18 mouse cellular contexts compared by ENCODE assay signal in genomic region chr15:83781304-83781703, GRCm38 (mm10). TPM values are rescaled to one million over a fixed set of nuclear protein-coding genes. Genes with fewer than 3 reads are reported as not detected.
A peak's percentile ranks its signal among the peaks of the same experiment; 100 is the strongest.
DNase-seq lines count a peak whose midpoint lies in the region; ATAC-seq and TF ChIP-seq lines count a peak whose summit lies in the region.
"Had no signal": no experiment of that assay in that cellular context is flagged by ENCODE, and none has a peak within 500 bp of the region (broad histone marks: within the 10 kb centered on the region; RNA-seq: fewer than 3 reads in every experiment).

No protein-coding gene starts in this region.

- H3K4me2 ChIP-seq in hindbrain, embryonic 14.5 days (replicated peaks) = peak overlapping the region; percentile 95
- H3K4me2 ChIP-seq in hindbrain, embryonic 12.5 days (replicated peaks) = no peak overlapping the region
- peak overlapping the region; percentile 94 for H3K4me2 ChIP-seq in hindbrain, postnatal 0 days (ENCODE audit: low read depth, low read length)
- H3K4me2 ChIP-seq: liver, embryonic 12.5 days had no signal

- H3K9ac ChIP-seq in hindbrain, embryonic 14.5 days = no peak overlapping the region
- H3K9ac ChIP-seq in hindbrain, embryonic 12.5 days = no peak overlapping the region
- H3K9ac ChIP-seq in hindbrain, postnatal 0 days (replicated peaks; ENCODE audit: low read length) = no peak overlapping the region
- H3K9ac ChIP-seq: embryonic facial prominence, embryonic 15.5 days; heart, embryonic 12.5 days; liver, embryonic 12.5 days had no signal

- WGBS in hindbrain, embryonic 14.5 days = 69% methylated on average over 11 of the region's 11 CpGs
- 81% methylated on average over 11 of the region's 11 CpGs for WGBS in hindbrain, embryonic 12.5 days
- WGBS in hindbrain, postnatal 0 days = 61% methylated on average over 11 of the region's 11 CpGs

- H3K36me3 ChIP-seq in hindbrain, embryonic 14.5 days (replicated peaks; ENCODE audit: control insufficient read depth, insufficient read depth) = no peaks in the 10 kb centered on the region
- H3K36me3 ChIP-seq in hindbrain, embryonic 12.5 days = no peaks in the 10 kb centered on the region
- H3K36me3 ChIP-seq in hindbrain, postnatal 0 days (ENCODE audit: insufficient read depth, low read length) = no peaks in the 10 kb centered on the region
- H3K36me3 ChIP-seq: embryonic facial prominence, embryonic 15.5 days; heart, embryonic 12.5 days; liver, embryonic 12.5 days had no signal

- peaks cover 14% of the 10 kb centered on the region; the same call in 1 of the 2 replicates for H3K27me3 ChIP-seq in hindbrain, embryonic 14.5 days (ENCODE audit: control insufficient read depth, insufficient read depth, low read length)
- peaks cover 52% of the 10 kb centered on the region for H3K27me3 ChIP-seq in hindbrain, embryonic 12.5 days
- H3K27me3 ChIP-seq in hindbrain, postnatal 0 days (ENCODE audit: insufficient read depth, low read length) = no peaks in the 10 kb centered on the region; the same call in 1 of the 2 replicates

- ATAC-seq in hindbrain, embryonic 14.5 days (ENCODE audit: low FRiP score) = no peak
- ATAC-seq in hindbrain, embryonic 12.5 days (ENCODE audit: low FRiP score) = no peak
- ATAC-seq in hindbrain, postnatal 0 days = no peak
- ATAC-seq: liver, embryonic 12.5 days; lung, postnatal 0 days had no signal

- H3K4me3 ChIP-seq in hindbrain, embryonic 14.5 days (replicated peaks; ENCODE audit: low read length) = peak overlapping the region; percentile 3; the same call in 1 of the 2 replicates
- no peak overlapping the region for H3K4me3 ChIP-seq in hindbrain, embryonic 12.5 days
- no peak overlapping the region for H3K4me3 ChIP-seq in hindbrain, postnatal 0 days (ENCODE audit: low read length)
- H3K4me3 ChIP-seq: liver, embryonic 12.5 days had no signal

- no peak overlapping the region for H3K27ac ChIP-seq in hindbrain, embryonic 14.5 days
- H3K27ac ChIP-seq in hindbrain, embryonic 12.5 days = no peak overlapping the region
- no peak overlapping the region for H3K27ac ChIP-seq in hindbrain, postnatal 0 days
- H3K27ac ChIP-seq: embryonic facial prominence, embryonic 15.5 days; liver, embryonic 12.5 days had no signal

- no peak for DNase-seq in hindbrain, embryonic 14.5 days (ENCODE audit: low spot score)
- peak; percentile 59 for DNase-seq in right cerebral cortex, postnatal 4 days
- no peak for DNase-seq in right cerebral cortex, postnatal 14 days
- DNase-seq in hindbrain, postnatal 0 days (ENCODE audit: low spot score) = no peak
- no peak for DNase-seq in lung, postnatal 14 days
- no peak for DNase-seq in adrenal gland, adult 2 months
- DNase-seq in thymus, postnatal 4 days = no peak
- DNase-seq: adrenal gland, postnatal 36 days; cerebellum, adult 11 months; kidney, adult 18-20 months; kidney, postnatal 25 days had no signal

- peaks cover 11% of the 10 kb centered on the region; the same call in 1 of the 2 replicates for H3K4me1 ChIP-seq in hindbrain, embryonic 14.5 days (replicated peaks; ENCODE audit: control insufficient read depth, insufficient read depth, low read length)
- H3K4me1 ChIP-seq in hindbrain, embryonic 12.5 days = peaks cover 10% of the 10 kb centered on the region; the same call in 1 of the 2 replicates
- 0 out of 2 replicates have a peak, but pooled peaks cover 4% of the 10 kb centered on the region for H3K4me1 ChIP-seq in hindbrain, postnatal 0 days (ENCODE audit: insufficient read depth, low read length)
- H3K4me1 ChIP-seq: liver, embryonic 12.5 days had no signal

- no peaks in the 10 kb centered on the region for H3K9me3 ChIP-seq in hindbrain, embryonic 14.5 days (ENCODE audit: control insufficient read depth, low read length)
- no peaks in the 10 kb centered on the region for H3K9me3 ChIP-seq in hindbrain, embryonic 12.5 days (replicated peaks)
- no peaks in the 10 kb centered on the region for H3K9me3 ChIP-seq in hindbrain, postnatal 0 days (ENCODE audit: low read length)
- H3K9me3 ChIP-seq: embryonic facial prominence, embryonic 15.5 days; heart, embryonic 12.5 days; liver, embryonic 12.5 days had no signal

- no peak for TF ChIP-seq CTCF in hindbrain, postnatal 0 days (IDR thresholded peaks at IDR 0.05; ENCODE audit: low read depth)

RNA-seq across cellular contexts. Expression of gene Mpped1, which starts 2.0 kb away (rescaled TPM):
- 23.5 and 23.7 TPM in 2 replicates for polyA plus RNA-seq in hindbrain, embryonic 14.5 days (2014; fragmentation: Nextera tagmentation; extraction: Ambion mirVana)
- polyA plus RNA-seq in hindbrain, embryonic 12.5 days (2016; fragmentation: Nextera tagmentation; extraction: Ambion mirVana) = 3.1 and 4.9 TPM in 2 replicates
- 31.4 and 48.3 TPM in 2 replicates for total RNA-seq in hindbrain, postnatal 0 days (2014; rRNA removed)
- polyA plus RNA-seq in hindbrain, postnatal 0 days (2015; fragmentation: Nextera tagmentation; extraction: Ambion mirVana) = 13.5 and 14.2 TPM in 2 replicates
- total RNA-seq in adrenal gland, adult 2 months (2021) = not detected
- not detected in 2 replicates for polyA plus RNA-seq in adrenal gland, adult 2 months (2012; rRNA removed)
- total RNA-seq: adrenal gland, postnatal 36 days; hematopoietic stem cell, adult 5-6 weeks; megakaryocyte-erythroid progenitor cell, adult 5-6 weeks had no signal
- polyA plus RNA-seq: lung, postnatal 0 days had no signal

RNA-seq across cellular contexts. Expression of gene Scube1, which starts 56.5 kb away (rescaled TPM):
- polyA plus RNA-seq in hindbrain, embryonic 14.5 days (2014; fragmentation: Nextera tagmentation; extraction: Ambion mirVana) = 10.4 and 12.7 TPM in 2 replicates
- polyA plus RNA-seq in hindbrain, embryonic 12.5 days (2016; fragmentation: Nextera tagmentation; extraction: Ambion mirVana) = 32.4 and 33.2 TPM in 2 replicates
- total RNA-seq in hindbrain, postnatal 0 days (2014; rRNA removed) = 13.4 TPM in 2 replicates
- 3.2 and 3.3 TPM in 2 replicates for polyA plus RNA-seq in hindbrain, postnatal 0 days (2015; fragmentation: Nextera tagmentation; extraction: Ambion mirVana)
- 1 to 10 TPM; 3.2 to 9.1 TPM for total RNA-seq in adrenal gland, adult 2 months (2021)
- 10.5 and 15.1 TPM in 2 replicates for polyA plus RNA-seq in adrenal gland, adult 2 months (2012; rRNA removed)
- total RNA-seq: hematopoietic stem cell, adult 5-6 weeks; megakaryocyte-erythroid progenitor cell, adult 5-6 weeks had no signal
